Mouse (Mus musculus) embryonic facial prominence, embryonic 11.5 days (tissue): ENCODE results near the gene Rxfp4. TPM values are rescaled to one million over a fixed set of nuclear protein-coding genes. Genes with fewer than 3 reads are reported as not detected.

Experiments used
- ATAC-seq: fragments of 200-750 bp; cut with Nextera tagmentation; replicated peaks from 2 replicates; pipeline ENCODE4 v1.8.0; 2017; ENCODE audit warnings: low read depth; ENCODE audit not compliant: insufficient number of reproducible peaks, low FRiP score, low TSS enrichment
- DNase-seq: peaks from one replicate; pipeline ENCODE4 v3.0.0-alpha.2; 2015; ENCODE audit warnings: low spot score
- H3K27ac ChIP-seq: fragments of 300-500 bp; sonication (generic); replicated peaks from 2 replicates; pipeline ENCODE4 v1.5.1; 2014; ENCODE audit warnings: mild to moderate bottlenecking, low read depth, low read length, control low read depth
- H3K27me3 ChIP-seq: fragments of 300-500 bp; sonication (generic); 2 replicates; pipeline ENCODE4 v1.6.1; 2014; ENCODE audit warnings: mild to moderate bottlenecking, low read length, moderate library complexity, mixed read lengths; ENCODE audit not compliant: control insufficient read depth, insufficient read depth
- H3K36me3 ChIP-seq: fragments of 300-500 bp; sonication (generic); replicated peaks from 2 replicates; pipeline ENCODE4 v1.6.1; 2014; ENCODE audit warnings: low read depth, mild to moderate bottlenecking, low read length, moderate library complexity, mixed read lengths; ENCODE audit not compliant: control insufficient read depth, insufficient read depth
- H3K4me1 ChIP-seq: fragments of 300-500 bp; sonication (generic); 2 replicates; pipeline ENCODE4 v1.6.1; 2014; ENCODE audit warnings: low read length, mixed read lengths; ENCODE audit not compliant: control insufficient read depth, insufficient read depth
- H3K4me2 ChIP-seq: fragments of 300-500 bp; sonication (generic); 2 replicates; pipeline ENCODE4 v1.6.1; 2014; ENCODE audit warnings: low read depth, mild to moderate bottlenecking, control low read depth, low read length, moderate library complexity
- H3K4me3 ChIP-seq: fragments of 300-500 bp; sonication (generic); 2 replicates; pipeline ENCODE4 v1.5.1; 2014; ENCODE audit warnings: low read depth, low read length, control low read depth
- H3K9ac ChIP-seq: fragments of 300-500 bp; sonication (generic); replicated peaks from 2 replicates; pipeline ENCODE4 v1.6.1; 2014; ENCODE audit warnings: mild to moderate bottlenecking, control low read depth, low read length
- H3K9me3 ChIP-seq: fragments of 300-500 bp; sonication (generic); replicated peaks from 2 replicates; pipeline ENCODE4 v1.6.1; 2016; ENCODE audit warnings: mild to moderate bottlenecking, low read length, inconsistent platforms, mixed read lengths; ENCODE audit not compliant: control insufficient read depth
- WGBS: fragments of 180-500 bp; shearing (Covaris S2); extraction: QIAGEN DNeasy Blood & Tissue Kit; methylation state at CpG from one replicate; pipeline ENCODE4 v1.1.7; 2014; 5-methylcytosine and 5-hydroxymethylcytosine counted together
- polyA plus RNA-seq: library from polyadenylated mRNA; unstranded; fragments of >200 nt; fragmentation: Nextera tagmentation; extraction: Ambion mirVana; gene quantifications from 2 replicates; pipeline ENCODE4 v1.2.1, GENCODE M21; 2014

The Rxfp4 gene
- polyA plus RNA-seq, 1 experiment from 2014 or later: not detected

DNA sequence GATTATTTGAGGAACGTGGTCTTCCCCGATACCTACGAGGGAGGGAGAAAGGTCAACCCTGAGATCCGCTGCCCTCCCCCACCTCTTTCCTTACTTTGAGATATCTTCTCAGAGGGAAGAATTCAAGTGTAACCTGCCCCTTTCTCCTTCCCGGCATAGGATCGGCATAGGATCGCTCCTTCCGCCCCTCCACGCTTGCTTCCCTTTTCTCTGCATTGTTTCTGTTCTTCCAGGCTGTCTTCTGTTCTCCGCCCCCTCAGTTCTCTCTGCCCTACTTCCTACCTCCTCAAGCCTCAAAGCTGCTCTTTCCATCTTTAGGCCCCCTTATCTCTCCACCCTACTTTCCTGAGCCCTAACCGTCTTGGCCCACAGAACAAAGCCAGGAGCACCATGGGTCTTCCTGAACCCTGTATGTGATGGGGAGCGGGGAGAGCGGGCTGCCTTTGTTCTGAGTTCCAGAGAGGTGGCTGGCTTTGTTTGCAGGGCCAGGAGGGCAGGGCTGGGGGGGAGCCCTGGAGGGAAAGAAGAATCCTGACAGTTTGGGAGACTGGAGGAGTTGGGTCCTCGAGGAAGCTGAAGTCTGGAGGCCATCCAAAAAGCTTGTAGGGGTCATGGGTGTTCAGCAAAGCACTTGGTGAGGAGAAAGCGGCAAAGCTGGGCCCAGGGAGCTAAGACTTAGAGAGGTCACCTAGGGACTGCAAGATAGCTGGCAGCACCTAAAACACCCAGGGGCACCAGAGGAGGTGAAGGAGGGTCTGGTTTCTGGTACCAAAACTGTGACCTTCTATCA is 29.4 kb downstream of the Rxfp4 start:
- peak overlapping the region; percentile 91 for H3K27ac ChIP-seq
- peak overlapping the region; percentile 96 for H3K4me3 ChIP-seq
- DNase-seq: peak; percentile 60
- peak overlapping the region; percentile 99 for H3K9ac ChIP-seq
- ATAC-seq: no peak
- H3K36me3 ChIP-seq: no peaks in the 10 kb centered on the region; the same call in 1 of the 2 replicates
- no peaks in the 10 kb centered on the region for H3K27me3 ChIP-seq
- peak overlapping the region; percentile 92 for H3K4me2 ChIP-seq
- H3K9me3 ChIP-seq: no peaks in the 10 kb centered on the region
- 6% methylated on average over 15 of the region's 15 CpGs for WGBS
- H3K4me1 ChIP-seq: peaks cover 5% of the 10 kb centered on the region; the same call in 1 of the 2 replicates

DNA sequence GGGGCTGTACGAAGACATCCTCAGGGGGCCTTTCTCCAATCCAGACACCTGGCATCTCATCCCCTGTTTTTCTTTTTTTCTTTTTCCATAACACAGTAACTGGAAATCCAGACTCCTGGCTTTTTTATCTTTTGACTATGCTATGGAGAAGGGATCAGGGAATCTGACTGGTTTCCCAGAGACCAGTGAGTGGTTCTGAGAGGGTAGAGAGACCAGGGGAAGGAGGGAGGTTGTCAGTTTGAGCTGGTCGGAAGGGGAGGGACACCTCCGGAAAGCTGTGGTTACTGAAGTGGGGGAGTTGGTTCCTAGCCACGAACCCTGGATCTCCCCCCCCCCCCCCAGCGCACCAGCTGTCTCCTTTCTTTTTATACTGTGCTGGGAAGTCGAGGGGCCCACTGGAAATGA is 30.0 kb downstream of the Rxfp4 start:
- Histone ChIP-seq H3K27me3 (no peaks in the 10 kb centered on the region), H3K9me3 (no peaks in the 10 kb centered on the region), H3K27ac (peak overlapping the region; percentile 91), H3K36me3 (no peaks in the 10 kb centered on the region; the same call in 1 of the 2 replicates), H3K4me2 (peak overlapping the region; percentile 92), H3K4me3 (peak overlapping the region; percentile 96), H3K9ac (peak overlapping the region; percentile 99), H3K4me1 (peaks cover 5% of the 10 kb centered on the region; the same call in 1 of the 2 replicates)
- WGBS: 0% methylated on average over 4 of the region's 6 CpGs
- ATAC-seq (peak; percentile 25; the same call in 1 of the 2 replicates), DNase-seq (peak; percentile 48)

DNA sequence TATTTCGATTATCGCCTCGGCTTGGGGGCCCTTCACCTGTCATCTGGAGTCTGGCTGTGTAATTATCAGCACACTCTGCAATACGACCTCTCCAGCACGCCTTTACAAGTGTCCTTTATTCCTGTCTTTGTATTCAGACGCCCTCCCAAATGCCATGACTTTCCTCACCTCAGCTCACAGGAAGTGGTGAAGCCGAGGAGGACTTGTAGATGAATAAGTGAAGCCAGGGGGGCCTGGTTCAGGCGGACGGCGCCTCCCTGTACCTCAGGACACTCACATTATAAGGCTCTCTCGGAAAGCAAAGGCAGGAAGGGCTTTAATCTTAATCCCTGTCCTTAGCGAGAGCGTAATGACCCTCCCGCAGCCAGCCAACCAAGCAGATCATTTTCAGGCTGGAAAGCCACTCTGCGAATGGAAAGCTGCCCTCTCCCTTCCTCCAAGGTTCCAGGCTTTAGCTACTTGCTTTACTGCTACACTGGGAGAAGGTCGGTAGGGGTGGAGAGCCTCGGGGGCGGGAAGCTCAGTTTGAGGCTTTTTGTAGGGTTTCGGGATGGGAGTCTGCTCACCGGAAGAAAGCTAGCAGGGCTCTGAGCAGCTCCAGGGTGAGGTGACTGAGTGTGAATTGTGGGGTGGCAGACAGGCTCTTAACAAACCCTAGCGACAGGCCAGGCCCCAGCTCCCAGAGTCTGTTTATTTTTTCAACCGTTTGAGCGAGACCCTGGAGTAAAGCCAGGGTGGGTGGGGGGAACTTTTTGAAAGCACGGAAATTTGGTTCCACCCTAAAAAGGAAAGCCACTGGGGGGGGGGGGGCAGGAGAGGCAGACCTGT is 30.6 kb downstream of the Rxfp4 start:
- H3K36me3 ChIP-seq: no peaks in the 10 kb centered on the region; the same call in 1 of the 2 replicates
- H3K4me1 ChIP-seq: peaks cover 5% of the 10 kb centered on the region; the same call in 1 of the 2 replicates
- ATAC-seq: no peak
- H3K27ac ChIP-seq: peak overlapping the region; percentile 91
- H3K4me3 ChIP-seq: peak overlapping the region; percentile 96
- H3K4me2 ChIP-seq: peak overlapping the region; percentile 92
- under 1% methylated on average over 24 of the region's 24 CpGs for WGBS
- no peaks in the 10 kb centered on the region for H3K27me3 ChIP-seq
- H3K9ac ChIP-seq: peak overlapping the region; percentile 99
- peak; percentile 56 for DNase-seq
- H3K9me3 ChIP-seq: no peaks in the 10 kb centered on the region

DNA sequence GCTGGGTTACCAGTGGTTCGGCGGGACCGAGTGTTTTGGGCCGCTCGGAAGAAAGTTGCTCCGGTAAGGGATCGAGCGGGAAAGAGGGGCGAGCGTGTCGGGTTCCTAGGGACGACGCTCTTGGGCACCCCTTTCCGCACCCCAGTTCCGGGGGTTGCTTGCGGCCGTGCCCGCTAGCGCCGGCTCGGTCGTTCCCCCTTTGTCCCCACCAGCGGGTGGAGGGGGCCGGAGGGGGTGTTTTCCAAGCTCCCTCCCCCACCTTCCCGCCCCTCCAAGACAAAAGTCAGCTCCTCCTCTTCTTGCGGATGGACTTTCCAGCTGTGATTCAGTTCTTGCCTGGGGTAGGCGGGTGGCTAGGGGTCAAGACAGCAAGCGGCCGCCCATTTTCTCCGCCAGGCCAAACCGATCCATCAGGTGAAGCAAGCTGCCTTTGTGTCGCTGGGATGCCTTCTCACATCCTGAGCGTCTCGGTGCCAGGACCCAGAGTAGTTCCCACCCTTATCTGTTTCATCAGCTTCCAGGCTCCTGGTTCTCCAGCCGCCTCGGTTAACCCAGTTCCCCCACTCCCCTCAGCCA is 31.3 kb downstream of the Rxfp4 start:
- peaks cover 5% of the 10 kb centered on the region; the same call in 1 of the 2 replicates for H3K4me1 ChIP-seq
- H3K4me3 ChIP-seq: peak overlapping the region; percentile 96
- H3K9me3 ChIP-seq: no peaks in the 10 kb centered on the region
- H3K27me3 ChIP-seq: no peaks in the 10 kb centered on the region
- peak overlapping the region; percentile 92 for H3K4me2 ChIP-seq
- no peaks in the 10 kb centered on the region; the same call in 1 of the 2 replicates for H3K36me3 ChIP-seq
- ATAC-seq: no peak; the same call in 1 of the 2 replicates
- H3K9ac ChIP-seq: peak overlapping the region; percentile 99
- peak; percentile 69 for DNase-seq
- peak overlapping the region; percentile 91 for H3K27ac ChIP-seq
- WGBS: under 1% methylated on average over 36 of the region's 36 CpGs

DNA sequence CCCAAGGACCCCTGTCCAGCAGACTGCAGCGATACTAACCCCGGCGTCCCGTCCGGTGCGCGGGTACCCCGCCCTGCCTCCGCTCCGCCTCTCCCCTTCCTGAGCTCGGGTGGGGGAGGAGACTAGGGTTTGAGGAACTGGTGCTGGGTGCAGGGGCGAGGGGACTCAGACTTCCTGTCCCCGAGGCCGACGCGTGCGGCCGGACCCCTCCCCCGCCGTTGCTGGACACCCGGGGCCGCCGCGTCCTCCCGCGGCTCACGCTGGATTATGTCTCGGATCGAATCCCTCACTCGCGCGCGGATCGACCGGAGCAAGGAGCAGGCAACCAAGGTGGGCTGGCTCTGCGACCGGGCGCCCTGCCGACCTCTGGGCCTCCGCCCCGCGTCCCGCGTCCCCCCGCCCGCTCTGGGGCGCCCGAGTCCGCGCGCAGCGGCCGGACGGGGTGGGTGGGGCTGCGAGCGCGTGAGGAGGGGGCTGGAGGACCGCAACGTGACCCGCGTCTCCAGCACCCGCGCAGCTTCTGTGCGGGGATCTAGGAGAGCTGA is 31.9 kb downstream of the Rxfp4 start:
- peak overlapping the region; percentile 96 for H3K4me3 ChIP-seq
- H3K9me3 ChIP-seq: no peaks in the 10 kb centered on the region
- peak overlapping the region; percentile 92 for H3K4me2 ChIP-seq
- peak; percentile 81 for ATAC-seq
- DNase-seq: peak; percentile 85
- under 1% methylated on average over 56 of the region's 64 CpGs for WGBS
- no peaks in the 10 kb centered on the region for H3K27me3 ChIP-seq
- H3K27ac ChIP-seq: peak overlapping the region; percentile 91
- peak overlapping the region; percentile 99 for H3K9ac ChIP-seq
- H3K4me1 ChIP-seq: peaks cover 5% of the 10 kb centered on the region; the same call in 1 of the 2 replicates
- H3K36me3 ChIP-seq: no peaks in the 10 kb centered on the region; the same call in 1 of the 2 replicates

DNA sequence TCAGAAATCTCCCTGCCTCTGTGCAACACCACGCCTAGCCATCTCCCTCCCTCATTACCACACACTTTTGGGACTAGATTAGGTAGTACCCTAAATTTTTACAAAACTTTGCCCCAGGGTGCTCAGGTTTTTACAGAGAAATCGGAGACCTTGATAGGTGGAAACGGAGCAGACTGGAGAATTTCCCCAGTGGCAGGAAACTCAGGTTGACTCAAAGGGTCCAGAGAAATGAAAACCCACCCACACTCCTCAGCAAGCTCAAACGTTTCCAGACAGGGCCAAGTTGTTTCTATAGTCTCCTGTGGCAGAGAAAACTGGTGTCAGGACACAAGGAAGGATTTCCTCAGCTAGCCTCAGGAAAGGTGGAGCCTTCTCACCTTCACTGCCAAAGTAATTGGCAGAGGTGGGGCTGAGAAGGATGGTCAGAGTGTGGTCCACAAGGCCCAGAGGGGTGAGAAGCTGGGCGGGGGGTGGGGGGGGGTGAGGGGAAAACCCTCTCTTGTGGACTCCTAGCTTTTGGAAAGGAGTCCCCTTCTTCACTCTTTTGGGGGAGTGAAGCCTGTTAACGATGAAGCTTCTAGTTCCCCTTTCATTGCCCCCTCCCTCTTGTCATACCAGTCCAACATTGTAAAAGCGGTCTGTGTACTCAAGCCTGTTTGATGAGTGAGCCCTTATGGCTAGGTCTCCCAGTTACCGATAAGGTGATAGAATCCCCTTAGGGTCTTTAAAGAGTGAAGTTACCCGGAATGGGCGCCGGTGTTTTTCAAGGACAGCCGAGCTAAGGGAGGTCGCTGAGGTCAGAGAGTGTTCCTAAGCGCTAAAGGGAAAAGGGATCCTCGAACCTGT is 32.6 kb downstream of the Rxfp4 start:
- H3K4me1 ChIP-seq: peaks cover 5% of the 10 kb centered on the region; the same call in 1 of the 2 replicates
- 9% methylated on average over 15 of the region's 15 CpGs for WGBS
- peak overlapping the region; percentile 99 for H3K9ac ChIP-seq
- peak overlapping the region; percentile 91; the same call in 1 of the 2 replicates for H3K27ac ChIP-seq
- peak overlapping the region; percentile 96 for H3K4me3 ChIP-seq
- DNase-seq: no peak
- H3K36me3 ChIP-seq: no peaks in the 10 kb centered on the region
- ATAC-seq: 0 out of 2 replicates have a peak, but pooled peaks have one; percentile 1
- H3K27me3 ChIP-seq: no peaks in the 10 kb centered on the region
- H3K9me3 ChIP-seq: no peaks in the 10 kb centered on the region
- peak overlapping the region; percentile 92 for H3K4me2 ChIP-seq
